Mouse (Mus musculus) kidney, embryonic 16.5 days (tissue): ENCODE data around the gene Hnrnpl. TPM values are rescaled to one million over a fixed set of nuclear protein-coding genes. Genes with fewer than 3 reads are reported as not detected.
A peak's percentile ranks its signal among the peaks of the same experiment; 100 is the strongest.

Experiments
- ATAC-seq: fragments of 200-750 bp; cut with Nextera tagmentation; 2 replicates; pipeline ENCODE4 v1.8.0; 2017; ENCODE audit warnings: moderate TSS enrichment; ENCODE audit not compliant: low FRiP score, low TSS enrichment
- H3K27ac ChIP-seq: fragments of 300-500 bp; sonication (generic); 2 replicates; pipeline ENCODE4 v1.5.1; 2014; ENCODE audit warnings: low read length
- H3K27me3 ChIP-seq: fragments of 300-500 bp; sonication (generic); 2 replicates; pipeline ENCODE4 v1.6.1; 2014; ENCODE audit warnings: low read length, control low read depth, mixed read lengths; ENCODE audit not compliant: insufficient read depth
- H3K36me3 ChIP-seq: fragments of 300-500 bp; sonication (generic); 2 replicates; pipeline ENCODE4 v1.6.1; 2014; ENCODE audit warnings: low read length, control low read depth, mixed read lengths; ENCODE audit not compliant: insufficient read depth
- H3K4me1 ChIP-seq: fragments of 300-500 bp; sonication (generic); 2 replicates; pipeline ENCODE4 v1.6.1; 2014; ENCODE audit warnings: low read length, control low read depth, mixed read lengths; ENCODE audit not compliant: insufficient read depth
- H3K4me2 ChIP-seq: fragments of 300-500 bp; sonication (generic); replicated peaks from 2 replicates; pipeline ENCODE4 v1.6.1; 2014; ENCODE audit warnings: low read depth, low read length
- H3K4me3 ChIP-seq: fragments of 300-500 bp; sonication (generic); 2 replicates; pipeline ENCODE4 v1.5.1; 2014; ENCODE audit warnings: mild to moderate bottlenecking, low read length
- H3K9ac ChIP-seq: fragments of 300-500 bp; sonication (generic); replicated peaks from 2 replicates; pipeline ENCODE4 v1.6.1; 2014; ENCODE audit warnings: low read length
- H3K9me3 ChIP-seq: fragments of 300-500 bp; sonication (generic); 2 replicates; pipeline ENCODE4 v1.6.1; 2016; ENCODE audit warnings: low read length, control low read depth
- WGBS: fragments of 180-500 bp; shearing (Covaris S2); extraction: QIAGEN DNeasy Blood & Tissue Kit; methylation state at CpG from one replicate; pipeline ENCODE4 v1.1.7; 2014; 5-methylcytosine and 5-hydroxymethylcytosine counted together
- polyA plus RNA-seq: library from polyadenylated mRNA; unstranded; fragments of >200 nt; fragmentation: Nextera tagmentation; extraction: Ambion mirVana; gene quantifications from 2 replicates; pipeline ENCODE4 v1.2.1, GENCODE M21; 2015

Gene Hnrnpl
- polyA plus RNA-seq, 1 experiment from 2014 or later, result 204 TPM

DNA sequence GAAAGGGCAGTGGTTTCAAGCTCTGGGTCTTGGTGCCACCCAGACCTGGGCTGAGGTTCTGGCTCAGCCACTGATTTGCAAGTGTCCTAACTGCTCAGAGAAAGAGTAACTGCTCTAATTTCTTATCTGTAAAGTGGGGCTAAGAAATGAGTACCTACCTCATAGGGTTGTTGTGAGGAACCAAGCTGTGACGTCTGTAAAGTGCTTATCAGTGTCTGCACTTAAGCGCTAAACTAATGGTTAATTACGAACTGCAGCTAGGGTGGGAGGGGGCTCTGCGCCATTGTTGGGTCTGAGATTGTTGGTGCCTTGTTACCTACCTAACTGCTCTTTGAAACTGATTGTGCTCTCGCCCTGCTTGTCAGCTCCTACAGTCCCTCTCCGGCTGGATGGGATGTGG is 9.2 kb downstream of the Hnrnpl start:
- H3K9ac ChIP-seq, result no peak overlapping the region
- H3K4me2 ChIP-seq, result no peak overlapping the region
- H3K36me3 ChIP-seq, result peaks cover 100% of the 10 kb centered on the region
- H3K4me3 ChIP-seq, result no peak overlapping the region
- no peaks in the 10 kb centered on the region for H3K27me3 ChIP-seq
- no peak overlapping the region for H3K27ac ChIP-seq
- WGBS, result 72% methylated on average over 6 of the region's 6 CpGs
- no peak for ATAC-seq
- no peaks in the 10 kb centered on the region for H3K9me3 ChIP-seq
- H3K4me1 ChIP-seq, result peaks cover 59% of the 10 kb centered on the region

DNA sequence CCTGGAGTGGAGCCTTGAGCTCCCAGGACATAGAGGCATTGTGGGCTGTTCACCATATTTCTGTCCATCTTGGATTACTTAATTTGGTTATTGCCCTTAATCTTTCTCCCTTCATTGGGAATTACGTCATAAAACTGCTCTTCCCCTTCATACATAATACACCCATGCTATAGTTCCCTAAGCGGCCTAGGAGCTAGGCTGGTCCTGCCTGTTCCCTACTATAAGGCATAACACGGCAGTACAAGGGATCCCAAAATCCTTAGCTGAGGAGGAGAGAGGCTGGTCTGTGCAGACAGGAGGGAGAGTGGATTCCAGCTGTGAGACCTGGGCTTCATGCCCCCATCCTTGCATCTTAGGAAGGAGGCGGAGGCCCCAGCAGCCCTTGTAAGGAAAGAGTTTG is 9.6 kb downstream of the Hnrnpl start:
- Histone ChIP-seq H3K4me3 (no peak overlapping the region), H3K4me2 (no peak overlapping the region), H3K27ac (no peak overlapping the region), H3K9me3 (no peaks in the 10 kb centered on the region), H3K36me3 (peaks cover 96% of the 10 kb centered on the region), H3K4me1 (peaks cover 55% of the 10 kb centered on the region), H3K27me3 (no peaks in the 10 kb centered on the region), H3K9ac (no peak overlapping the region)
- WGBS, result 84% methylated on average over 4 of the region's 4 CpGs
- no peak for ATAC-seq

DNA sequence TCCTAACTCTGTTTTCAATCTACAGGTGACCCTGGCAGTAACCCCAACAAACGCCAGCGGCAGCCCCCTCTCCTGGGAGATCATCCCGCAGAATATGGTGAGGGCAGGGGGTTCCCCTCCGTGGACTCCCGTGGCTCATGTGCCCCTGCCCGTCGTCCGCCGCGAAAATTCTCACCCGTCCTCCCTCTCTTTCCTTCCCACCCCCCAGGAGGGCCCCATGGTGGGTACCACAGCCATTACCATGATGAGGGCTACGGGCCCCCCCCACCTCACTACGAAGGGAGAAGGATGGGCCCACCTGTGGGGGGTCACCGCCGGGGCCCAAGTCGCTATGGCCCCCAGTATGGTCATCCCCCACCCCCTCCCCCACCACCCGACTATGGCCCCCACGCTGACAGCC is 10.1 kb downstream of the Hnrnpl start:
- H3K9me3 ChIP-seq, result no peaks in the 10 kb centered on the region
- 87% methylated on average over 18 of the region's 18 CpGs for WGBS
- no peak overlapping the region for H3K27ac ChIP-seq
- H3K36me3 ChIP-seq, result peaks cover 91% of the 10 kb centered on the region
- H3K4me1 ChIP-seq, result peaks cover 50% of the 10 kb centered on the region
- no peak overlapping the region for H3K9ac ChIP-seq
- no peak overlapping the region for H3K4me2 ChIP-seq
- no peak for ATAC-seq
- H3K27me3 ChIP-seq, result no peaks in the 10 kb centered on the region
- H3K4me3 ChIP-seq, result no peak overlapping the region

DNA sequence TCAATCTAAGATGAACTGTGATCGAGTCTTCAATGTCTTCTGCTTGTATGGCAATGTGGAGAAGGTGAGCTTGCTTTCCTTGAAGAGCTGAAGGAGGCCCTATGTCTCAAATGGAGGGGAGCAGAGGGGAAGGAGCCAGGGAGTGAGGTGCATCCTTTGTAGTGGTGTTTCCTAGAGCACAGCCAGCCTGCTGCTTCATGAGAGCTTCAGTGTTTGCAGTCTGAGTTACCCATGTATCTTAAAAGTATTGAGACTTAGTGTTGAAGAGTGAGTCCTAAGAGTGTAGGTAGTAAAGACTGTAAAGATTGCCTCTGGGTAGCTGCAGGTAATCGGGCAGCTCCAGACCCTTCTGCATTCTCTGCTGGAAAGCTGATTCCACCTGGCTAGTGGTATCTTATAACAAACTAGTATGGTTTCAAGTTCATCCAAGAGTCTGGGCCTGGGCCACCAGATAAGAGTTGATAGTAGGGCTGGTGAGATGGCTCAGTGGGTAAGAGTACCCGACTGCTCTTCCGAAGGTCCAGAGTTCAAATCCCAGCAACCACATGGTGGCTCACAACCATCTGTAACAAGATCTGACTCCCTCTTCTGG is 10.6 kb downstream of the Hnrnpl start:
- peaks cover 45% of the 10 kb centered on the region for H3K4me1 ChIP-seq
- peaks cover 86% of the 10 kb centered on the region for H3K36me3 ChIP-seq
- H3K9ac ChIP-seq, result no peak overlapping the region
- no peak for ATAC-seq
- H3K4me3 ChIP-seq, result no peak overlapping the region
- no peak overlapping the region for H3K4me2 ChIP-seq
- H3K27me3 ChIP-seq, result no peaks in the 10 kb centered on the region
- H3K27ac ChIP-seq, result no peak overlapping the region
- WGBS, result 80% methylated on average over 4 of the region's 4 CpGs
- H3K9me3 ChIP-seq, result no peaks in the 10 kb centered on the region

DNA sequence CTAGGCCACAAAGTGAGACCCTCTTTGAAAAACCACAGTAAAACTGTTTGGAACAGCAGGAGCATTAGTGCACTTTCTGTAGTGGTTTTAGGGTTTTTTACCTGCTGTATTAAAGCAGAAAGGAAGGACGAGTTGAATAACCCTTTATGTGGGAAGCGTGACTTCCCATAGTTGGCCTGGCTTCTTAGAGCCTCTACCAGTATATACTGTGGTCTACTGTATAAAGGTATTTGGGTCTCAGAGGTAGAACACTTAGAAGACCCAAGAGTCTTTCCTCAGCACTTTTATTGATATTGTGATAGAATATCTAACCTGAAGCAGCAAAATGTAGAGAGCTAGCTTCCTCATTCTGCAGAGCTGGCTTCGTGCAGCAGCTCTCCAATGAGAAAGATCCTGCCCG is 11.2 kb downstream of the Hnrnpl start:
- no peak overlapping the region for H3K27ac ChIP-seq
- peaks cover 80% of the 10 kb centered on the region for H3K36me3 ChIP-seq
- H3K4me1 ChIP-seq, result peaks cover 45% of the 10 kb centered on the region
- no peak overlapping the region for H3K4me3 ChIP-seq
- no peak overlapping the region for H3K9ac ChIP-seq
- 92% methylated on average over 4 of the region's 4 CpGs for WGBS
- H3K4me2 ChIP-seq, result no peak overlapping the region
- H3K27me3 ChIP-seq, result no peaks in the 10 kb centered on the region
- H3K9me3 ChIP-seq, result no peaks in the 10 kb centered on the region
- no peak for ATAC-seq

DNA sequence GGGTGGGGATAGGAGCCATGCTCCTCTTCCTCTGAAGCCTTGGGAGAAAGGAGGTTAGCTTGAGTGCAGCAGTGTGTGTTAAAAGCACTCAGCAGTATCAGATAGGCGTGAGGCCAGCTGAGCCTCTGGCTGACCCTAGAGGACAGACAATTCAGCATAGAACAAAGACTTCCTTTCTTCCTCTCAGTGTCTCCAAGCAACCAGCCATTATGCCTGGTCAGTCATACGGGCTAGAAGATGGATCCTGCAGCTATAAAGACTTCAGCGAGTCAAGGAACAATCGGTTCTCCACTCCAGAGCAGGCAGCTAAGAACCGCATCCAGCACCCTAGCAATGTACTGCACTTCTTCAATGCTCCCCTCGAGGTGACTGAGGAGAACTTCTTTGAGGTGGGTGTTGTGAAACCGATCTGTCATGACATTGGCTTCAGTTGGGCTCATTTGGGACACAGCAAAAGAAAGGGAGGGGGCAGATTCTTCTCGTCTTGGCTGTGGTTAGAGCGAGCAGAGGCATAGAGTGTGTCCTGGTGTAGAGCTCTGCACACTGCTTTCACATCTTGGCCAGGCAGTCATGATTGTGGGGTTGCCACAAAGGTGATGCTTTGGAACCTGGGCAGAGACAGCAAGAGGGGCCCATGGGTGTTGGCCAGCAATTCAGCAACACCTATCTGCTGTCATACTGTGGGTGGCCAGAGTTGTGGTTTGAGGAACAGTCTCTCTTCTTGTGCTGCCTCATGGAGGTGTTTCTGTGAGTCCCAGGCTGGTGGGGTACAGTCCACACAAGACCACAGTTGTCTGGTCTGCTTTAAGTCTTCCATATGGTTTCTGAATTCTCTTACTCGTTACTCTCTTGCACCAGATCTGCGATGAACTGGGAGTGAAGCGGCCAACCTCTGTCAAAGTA is 12.3 kb downstream of the Hnrnpl start:
- Histone ChIP-seq H3K4me1 (peaks cover 40% of the 10 kb centered on the region), H3K27me3 (no peaks in the 10 kb centered on the region), H3K9me3 (no peaks in the 10 kb centered on the region), H3K36me3 (peaks cover 69% of the 10 kb centered on the region), H3K4me2 (no peak overlapping the region), H3K27ac (peak overlapping the region; percentile 12; the same call in 1 of the 2 replicates), H3K9ac (no peak overlapping the region; the same call in 1 of the 2 replicates), H3K4me3 (no peak overlapping the region)
- WGBS, result 68% methylated on average over 12 of the region's 12 CpGs
- no peak for ATAC-seq

DNA sequence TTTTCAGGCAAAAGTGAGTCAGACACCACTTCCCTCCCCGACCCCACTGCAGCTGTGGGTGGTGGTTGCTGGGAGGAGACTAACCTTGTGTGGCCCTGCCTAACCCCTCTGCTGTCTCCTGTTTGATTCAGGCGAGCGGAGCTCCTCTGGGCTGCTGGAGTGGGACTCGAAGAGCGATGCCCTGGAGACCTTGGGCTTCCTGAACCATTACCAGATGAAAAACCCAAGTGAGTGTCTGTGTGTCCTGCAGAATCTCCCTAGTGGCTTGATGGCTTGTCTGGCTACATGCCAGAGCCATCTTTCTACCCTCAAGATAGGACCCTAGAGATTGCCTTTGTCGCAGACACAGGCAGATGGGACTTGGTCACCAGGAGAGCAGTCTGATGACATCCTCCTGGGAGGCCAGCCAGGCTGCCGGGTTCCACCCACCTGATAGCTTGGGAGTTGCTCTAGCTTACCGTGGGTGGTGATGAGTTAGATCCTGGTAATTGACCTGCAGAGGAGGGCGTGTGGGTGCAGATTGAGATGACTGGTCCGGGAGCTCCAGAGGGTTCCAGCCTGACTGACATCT is 13.0 kb downstream of the Hnrnpl start:
- peaks cover 62% of the 10 kb centered on the region for H3K36me3 ChIP-seq
- peaks cover 33% of the 10 kb centered on the region for H3K4me1 ChIP-seq
- H3K27me3 ChIP-seq, result no peaks in the 10 kb centered on the region
- no peaks in the 10 kb centered on the region for H3K9me3 ChIP-seq
- no peak overlapping the region for H3K4me3 ChIP-seq
- WGBS, result 69% methylated on average over 10 of the region's 10 CpGs
- ATAC-seq, result no peak
- no peak overlapping the region for H3K4me2 ChIP-seq
- H3K27ac ChIP-seq, result peak overlapping the region; percentile 12; the same call in 1 of the 2 replicates
- H3K9ac ChIP-seq, result no peak overlapping the region; the same call in 1 of the 2 replicates

DNA sequence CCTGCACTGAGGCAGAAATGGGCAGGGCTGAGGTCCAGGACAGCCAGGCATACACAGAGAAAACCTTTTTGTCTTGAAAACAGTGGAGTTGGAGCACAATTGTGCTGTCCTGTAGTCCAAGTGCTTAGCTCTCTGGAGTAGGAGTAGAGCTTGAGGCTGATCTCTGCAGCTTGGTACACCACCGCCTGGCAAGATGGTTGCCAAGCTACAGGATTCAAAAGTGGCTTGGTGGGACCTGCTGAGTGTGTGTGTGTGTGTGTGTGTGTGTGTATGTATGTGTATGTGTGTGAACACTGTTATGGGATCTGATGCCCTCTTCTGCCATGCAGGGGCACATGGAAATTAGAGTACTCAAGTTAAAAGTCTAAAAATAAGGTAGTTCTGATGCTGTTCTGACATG is 14.2 kb downstream of the Hnrnpl start:
- Histone ChIP-seq H3K4me2 (no peak overlapping the region), H3K36me3 (peaks cover 50% of the 10 kb centered on the region), H3K9me3 (no peaks in the 10 kb centered on the region), H3K4me3 (no peak overlapping the region), H3K9ac (no peak overlapping the region), H3K27me3 (no peaks in the 10 kb centered on the region), H3K4me1 (peaks cover 25% of the 10 kb centered on the region), H3K27ac (no peak overlapping the region)
- ATAC-seq, result no peak
- WGBS, result 76% methylated on average over 1 of the region's 1 CpGs

DNA sequence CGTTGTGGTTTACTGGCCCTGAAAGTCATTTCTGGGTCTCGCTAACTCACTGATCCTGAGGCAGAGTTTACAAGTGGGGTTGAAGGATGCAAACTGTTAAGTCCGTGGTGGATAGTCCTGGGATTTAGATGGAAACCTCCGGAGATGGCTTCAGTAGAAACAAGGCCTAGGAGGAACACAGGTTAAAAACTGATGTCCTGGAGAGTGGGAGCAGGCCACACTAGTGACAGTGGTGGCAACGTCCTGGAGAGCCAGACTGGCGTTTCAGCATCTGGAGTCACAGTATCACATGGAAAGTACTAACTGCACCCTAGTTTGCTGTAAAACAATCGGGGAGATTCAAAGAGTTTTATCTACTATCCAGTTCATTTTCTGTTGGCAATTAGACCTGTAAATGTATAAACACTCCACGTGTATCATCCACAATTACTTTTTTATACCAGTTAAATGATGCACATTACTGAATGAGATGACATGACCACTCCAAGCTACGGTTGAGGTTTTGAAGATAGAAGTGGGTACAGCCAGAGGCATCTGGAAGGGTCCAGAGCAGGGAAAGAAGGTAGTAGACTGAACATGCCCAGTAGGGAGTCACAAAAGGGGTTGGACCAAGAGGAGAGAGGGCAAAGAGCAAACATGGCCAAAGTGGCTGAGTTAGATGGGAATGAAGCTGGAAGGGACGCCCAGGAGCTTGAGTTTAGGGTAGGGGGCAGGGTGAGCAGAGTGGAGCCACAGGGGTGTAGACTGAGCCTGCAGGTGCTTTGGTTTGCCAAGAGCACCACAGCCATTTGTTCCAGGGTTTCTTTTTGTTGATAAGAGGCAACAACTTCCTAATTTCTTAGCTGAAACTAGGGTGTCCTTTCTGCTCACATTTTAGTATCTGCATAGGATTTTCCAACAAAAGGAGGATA is 14.9 kb downstream of the Hnrnpl start:
- WGBS, result 53% methylated on average over 10 of the region's 10 CpGs
- Histone ChIP-seq H3K27me3 (no peaks in the 10 kb centered on the region), H3K9me3 (no peaks in the 10 kb centered on the region), H3K9ac (no peak overlapping the region), H3K4me2 (no peak overlapping the region), H3K4me3 (no peak overlapping the region), H3K36me3 (peaks cover 43% of the 10 kb centered on the region), H3K27ac (0 out of 2 replicates have a peak overlapping the region, but pooled peaks have one; percentile 95), H3K4me1 (peaks cover 20% of the 10 kb centered on the region)
- no peak for ATAC-seq
